ENCODE assay signal across 24 mouse cellular contexts in the genomic region with DNA sequence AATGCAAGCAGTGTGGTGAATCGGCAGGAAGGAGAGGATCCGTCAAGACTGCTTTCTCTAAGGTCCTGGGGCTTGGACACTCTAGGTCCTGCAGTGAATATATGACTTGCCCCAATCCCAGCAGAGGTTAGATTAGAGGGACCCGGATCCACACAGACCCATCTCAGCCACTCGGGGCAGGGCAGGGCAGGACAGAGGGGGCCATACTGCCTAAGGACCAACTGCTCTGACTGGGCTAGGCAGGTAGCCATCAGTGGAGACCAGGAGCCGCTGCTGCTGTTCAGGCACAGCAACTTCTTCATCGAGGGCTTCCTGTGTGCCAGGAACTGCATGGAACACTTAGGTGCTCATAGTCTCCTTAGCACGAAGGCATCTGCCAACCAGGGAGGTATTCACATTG. TPM values are rescaled to one million over a fixed set of nuclear protein-coding genes. Genes with fewer than 3 reads are reported as not detected.
DNase-seq lines count a peak whose midpoint lies in the region; ATAC-seq and TF ChIP-seq lines count a peak whose summit lies in the region.
"Had no signal": no experiment of that assay in that cellular context is flagged by ENCODE, and none has a peak within 500 bp of the region (broad histone marks: within the 10 kb centered on the region; RNA-seq: fewer than 3 reads in every experiment).

No protein-coding gene starts in this region.

- no peak overlapping the region for H3K9ac ChIP-seq in kidney, embryonic 16.5 days (replicated peaks; ENCODE audit: low read length)
- no peak overlapping the region for H3K9ac ChIP-seq in kidney, embryonic 14.5 days (ENCODE audit: low read depth, low read length)
- H3K9ac ChIP-seq in midbrain, embryonic 13.5 days (replicated peaks) = no peak overlapping the region
- no peak overlapping the region for H3K9ac ChIP-seq in forebrain, embryonic 12.5 days
- H3K9ac ChIP-seq: embryonic facial prominence, embryonic 12.5 days; hindbrain, embryonic 13.5 days had no signal

- peaks cover 71% of the 10 kb centered on the region for H3K4me1 ChIP-seq in heart, embryonic 10.5 days
- H3K4me1 ChIP-seq in kidney, embryonic 16.5 days (ENCODE audit: insufficient read depth, low read length) = peaks cover 4% of the 10 kb centered on the region
- H3K4me1 ChIP-seq in kidney, embryonic 14.5 days (ENCODE audit: control insufficient read depth, insufficient read depth, low read length) = peaks cover under 1% of the 10 kb centered on the region; the same call in 1 of the 2 replicates
- H3K4me1 ChIP-seq in midbrain, embryonic 10.5 days = peaks cover 13% of the 10 kb centered on the region; the same call in 1 of the 2 replicates
- H3K4me1 ChIP-seq in midbrain, embryonic 13.5 days (replicated peaks) = peaks cover 27% of the 10 kb centered on the region
- peaks cover 27% of the 10 kb centered on the region for H3K4me1 ChIP-seq in small intestine, adult 2 months (ENCODE audit: control insufficient read depth, insufficient read depth, insufficient read length, low read length)
- peaks cover 18% of the 10 kb centered on the region for H3K4me1 ChIP-seq in forebrain, embryonic 12.5 days
- H3K4me1 ChIP-seq: embryonic facial prominence, embryonic 12.5 days had no signal

- peak; percentile 57 for DNase-seq in heart, embryonic 10.5 days (ENCODE audit: low spot score)
- DNase-seq in heart, postnatal 14 days = no peak
- peak; percentile 8 for DNase-seq in midbrain, embryonic 10.5 days (ENCODE audit: low spot score)
- DNase-seq: cerebellum, adult 11 months; cerebellum, adult 8-10 months; cerebellum, postnatal 14 days; gastrocnemius, postnatal 14 days had no signal

- H3K27ac ChIP-seq in heart, embryonic 10.5 days = peak overlapping the region; percentile 65; the same call in 1 of the 2 replicates
- peak overlapping the region; percentile 58; the same call in 1 of the 2 replicates for H3K27ac ChIP-seq in kidney, embryonic 16.5 days (ENCODE audit: low read length)
- no peak overlapping the region for H3K27ac ChIP-seq in kidney, embryonic 14.5 days (ENCODE audit: low read depth, low read length)
- H3K27ac ChIP-seq in midbrain, embryonic 10.5 days (replicated peaks) = no peak overlapping the region
- no peak overlapping the region for H3K27ac ChIP-seq in midbrain, embryonic 13.5 days
- H3K27ac ChIP-seq in small intestine, adult 2 months (ENCODE audit: insufficient read depth, low read depth, low read length) = peak overlapping the region; percentile 79
- no peak overlapping the region for H3K27ac ChIP-seq in forebrain, embryonic 12.5 days
- H3K27ac ChIP-seq: embryonic facial prominence, embryonic 12.5 days; hindbrain, embryonic 13.5 days; hindbrain, postnatal 0 days had no signal

- no peaks in the 10 kb centered on the region for H3K36me3 ChIP-seq in heart, embryonic 10.5 days
- H3K36me3 ChIP-seq in kidney, embryonic 16.5 days (ENCODE audit: insufficient read depth, low read length) = no peaks in the 10 kb centered on the region
- 0 out of 2 replicates have a peak, but pooled peaks cover 3% of the 10 kb centered on the region for H3K36me3 ChIP-seq in kidney, embryonic 14.5 days (ENCODE audit: control insufficient read depth, insufficient read depth, low read length)
- H3K36me3 ChIP-seq in midbrain, embryonic 10.5 days = no peaks in the 10 kb centered on the region
- H3K36me3 ChIP-seq in midbrain, embryonic 13.5 days = no peaks in the 10 kb centered on the region
- H3K36me3 ChIP-seq in small intestine, adult 2 months (ENCODE audit: control insufficient read depth, insufficient read depth, low read length) = no peaks in the 10 kb centered on the region; the same call in 1 of the 2 replicates
- H3K36me3 ChIP-seq in forebrain, embryonic 12.5 days (replicated peaks) = no peaks in the 10 kb centered on the region
- H3K36me3 ChIP-seq: hindbrain, embryonic 13.5 days had no signal

- no peak for TF ChIP-seq CTCF in small intestine, adult 2 months (IDR thresholded peaks at IDR 0.05; ENCODE audit: extremely low read depth, insufficient read length, insufficient replicate concordance, low read depth, low read length)

- no peak for TF ChIP-seq POLR2A in small intestine, adult 2 months (IDR thresholded peaks at IDR 0.05; ENCODE audit: low read depth, low read length)

- H3K4me3 ChIP-seq in heart, embryonic 10.5 days = no peak overlapping the region
- H3K4me3 ChIP-seq in kidney, embryonic 16.5 days (ENCODE audit: low read length) = no peak overlapping the region
- H3K4me3 ChIP-seq in kidney, embryonic 14.5 days (ENCODE audit: low read length) = no peak overlapping the region
- H3K4me3 ChIP-seq in midbrain, embryonic 10.5 days = no peak overlapping the region
- H3K4me3 ChIP-seq in midbrain, embryonic 13.5 days (replicated peaks) = no peak overlapping the region
- no peak overlapping the region for H3K4me3 ChIP-seq in small intestine, adult 2 months (ENCODE audit: low read depth, low read length)
- H3K4me3 ChIP-seq in forebrain, embryonic 12.5 days (replicated peaks) = no peak overlapping the region
- H3K4me3 ChIP-seq: embryonic facial prominence, embryonic 12.5 days; hindbrain, embryonic 13.5 days had no signal

- 85% methylated on average over 7 of the region's 7 CpGs for WGBS in heart, embryonic 10.5 days
- WGBS in kidney, embryonic 16.5 days = 83% methylated on average over 7 of the region's 7 CpGs
- 76% methylated on average over 7 of the region's 7 CpGs for whole genome bisulfite sequencing in kidney, embryonic 14.5 days
- WGBS in midbrain, embryonic 10.5 days = 87% methylated on average over 7 of the region's 7 CpGs
- WGBS in midbrain, embryonic 13.5 days = 86% methylated on average over 7 of the region's 7 CpGs
- WGBS in small intestine, adult 2 months = 81% methylated on average over 7 of the region's 7 CpGs
- 85% methylated on average over 7 of the region's 7 CpGs for WGBS in forebrain, embryonic 12.5 days

- no peak overlapping the region for H3K4me2 ChIP-seq in kidney, embryonic 16.5 days (replicated peaks; ENCODE audit: low read depth, low read length)
- no peak overlapping the region for H3K4me2 ChIP-seq in kidney, embryonic 14.5 days (replicated peaks; ENCODE audit: low read depth, low read length)
- no peak overlapping the region for H3K4me2 ChIP-seq in midbrain, embryonic 13.5 days (replicated peaks)
- no peak overlapping the region for H3K4me2 ChIP-seq in forebrain, embryonic 12.5 days
- H3K4me2 ChIP-seq: embryonic facial prominence, embryonic 12.5 days; hindbrain, embryonic 13.5 days had no signal

- intact Hi-C loops in heart, postnatal 14 days (cut with DNase I) = loop anchor here (10.0 kb wide), 1 partner anchor 468 kb away; no protein-coding TSS in a partner anchor

- no peak for ATAC-seq in kidney, embryonic 16.5 days (ENCODE audit: low FRiP score, low TSS enrichment)
- ATAC-seq in kidney, embryonic 14.5 days (ENCODE audit: low FRiP score, low TSS enrichment) = no peak
- ATAC-seq in midbrain, embryonic 13.5 days = no peak
- ATAC-seq in forebrain, embryonic 12.5 days (ENCODE audit: low FRiP score) = no peak
- ATAC-seq: forebrain, embryonic 16.5 days; hindbrain, postnatal 0 days had no signal

- H3K27me3 ChIP-seq in heart, embryonic 10.5 days (ENCODE audit: insufficient read depth, poor library complexity, severe bottlenecking) = no peaks in the 10 kb centered on the region
- H3K27me3 ChIP-seq in kidney, embryonic 16.5 days (ENCODE audit: insufficient read depth, low read length) = no peaks in the 10 kb centered on the region
- H3K27me3 ChIP-seq in kidney, embryonic 14.5 days (ENCODE audit: control insufficient read depth, insufficient read depth, low read length) = no peaks in the 10 kb centered on the region
- H3K27me3 ChIP-seq in midbrain, embryonic 10.5 days (ENCODE audit: low read depth, poor library complexity, severe bottlenecking) = no peaks in the 10 kb centered on the region
- no peaks in the 10 kb centered on the region for H3K27me3 ChIP-seq in midbrain, embryonic 13.5 days
- no peaks in the 10 kb centered on the region for H3K27me3 ChIP-seq in small intestine, adult 2 months (ENCODE audit: control insufficient read depth, insufficient read depth, low read length)
- no peaks in the 10 kb centered on the region for H3K27me3 ChIP-seq in forebrain, embryonic 12.5 days
- H3K27me3 ChIP-seq: embryonic facial prominence, embryonic 12.5 days; hindbrain, embryonic 13.5 days had no signal

- H3K9me3 ChIP-seq in heart, embryonic 10.5 days = no peaks in the 10 kb centered on the region
- H3K9me3 ChIP-seq in kidney, embryonic 16.5 days (ENCODE audit: low read length) = no peaks in the 10 kb centered on the region
- no peaks in the 10 kb centered on the region for H3K9me3 ChIP-seq in kidney, embryonic 14.5 days (ENCODE audit: control insufficient read depth, low read length)
- no peaks in the 10 kb centered on the region for H3K9me3 ChIP-seq in midbrain, embryonic 10.5 days (replicated peaks)
- H3K9me3 ChIP-seq in midbrain, embryonic 13.5 days = no peaks in the 10 kb centered on the region
- H3K9me3 ChIP-seq in forebrain, embryonic 12.5 days = no peaks in the 10 kb centered on the region
- H3K9me3 ChIP-seq: embryonic facial prominence, embryonic 12.5 days; hindbrain, embryonic 13.5 days had no signal

RNA-seq across cellular contexts. Expression of gene Guca2a, which starts 0.8 kb away (rescaled TPM):
- 0.26 TPM in 1 of 2 replicates, not detected in the other for polyA plus RNA-seq in heart, embryonic 10.5 days (2016; fragmentation: Nextera tagmentation; extraction: Ambion mirVana)
- not detected for total RNA-seq in heart, postnatal 14 days (2021)
- 11.4 and 13.4 TPM in 2 replicates for polyA plus RNA-seq in kidney, embryonic 16.5 days (2015; fragmentation: Nextera tagmentation; extraction: Ambion mirVana)
- polyA plus RNA-seq in kidney, embryonic 14.5 days (2014; fragmentation: Nextera tagmentation; extraction: Ambion mirVana) = 4.1 and 5.0 TPM in 2 replicates
- not detected in 2 replicates for polyA plus RNA-seq in midbrain, embryonic 10.5 days (2016; fragmentation: Nextera tagmentation; extraction: Ambion mirVana)
- not detected in 2 replicates for polyA plus RNA-seq in midbrain, embryonic 13.5 days (2015; fragmentation: Nextera tagmentation; extraction: Ambion mirVana)
- polyA plus RNA-seq in small intestine, adult 2 months (2012; rRNA removed) = 58.4 and 1,324 TPM in 2 replicates
- not detected in 2 replicates for polyA plus RNA-seq in forebrain, embryonic 12.5 days (2016; fragmentation: Nextera tagmentation; extraction: Ambion mirVana)
- total RNA-seq: adrenal gland, postnatal 10 days; gastrocnemius, postnatal 14 days; heart, adult 8-10 months; hematopoietic stem cell, adult 5-6 weeks; hindbrain, postnatal 0 days; MEL had no signal
- polyA plus RNA-seq: cortical plate, adult 2 months; embryonic facial prominence, embryonic 12.5 days; forebrain, embryonic 11.5 days; forebrain, embryonic 16.5 days; frontal cortex, adult 2 months; hindbrain, embryonic 13.5 days; hindbrain, postnatal 0 days had no signal

RNA-seq across cellular contexts. Expression of gene Guca2b, which starts 22.0 kb away (rescaled TPM):
- polyA plus RNA-seq in heart, embryonic 10.5 days (2016; fragmentation: Nextera tagmentation; extraction: Ambion mirVana) = not detected in 2 replicates
- total RNA-seq in heart, postnatal 14 days (2021) = not detected
- 4.1 and 6.0 TPM in 2 replicates for polyA plus RNA-seq in kidney, embryonic 16.5 days (2015; fragmentation: Nextera tagmentation; extraction: Ambion mirVana)
- 1.3 and 1.8 TPM in 2 replicates for polyA plus RNA-seq in kidney, embryonic 14.5 days (2014; fragmentation: Nextera tagmentation; extraction: Ambion mirVana)
- polyA plus RNA-seq in midbrain, embryonic 10.5 days (2016; fragmentation: Nextera tagmentation; extraction: Ambion mirVana) = not detected in 2 replicates
- not detected in 2 replicates for polyA plus RNA-seq in midbrain, embryonic 13.5 days (2015; fragmentation: Nextera tagmentation; extraction: Ambion mirVana)
- 420 and 2,057 TPM in 2 replicates for polyA plus RNA-seq in small intestine, adult 2 months (2012; rRNA removed)
- polyA plus RNA-seq in forebrain, embryonic 12.5 days (2016; fragmentation: Nextera tagmentation; extraction: Ambion mirVana) = not detected in 2 replicates
- total RNA-seq: adrenal gland, postnatal 10 days; gastrocnemius, postnatal 14 days; hematopoietic stem cell, adult 5-6 weeks; hindbrain, postnatal 0 days; MEL had no signal
- polyA plus RNA-seq: C2C12; cortical plate, adult 2 months; embryonic facial prominence, embryonic 12.5 days; forebrain, embryonic 11.5 days; forebrain, embryonic 16.5 days; hindbrain, embryonic 13.5 days; hindbrain, postnatal 0 days had no signal

Comparison
In these comparisons a context has a peak if more than half of its experiments do, and no peak if none do; other contexts are left out.
1. DNase-seq: peak in heart, embryonic 10.5 days (single experiment) and midbrain, embryonic 10.5 days (single experiment); none in heart, postnatal 14 days (0 of 2).
2. H3K27ac ChIP-seq: peak in heart, embryonic 10.5 days (single experiment), kidney, embryonic 16.5 days (single experiment) and small intestine, adult 2 months (single experiment); none in kidney, embryonic 14.5 days (single experiment), midbrain, embryonic 10.5 days (single experiment), midbrain, embryonic 13.5 days (single experiment) and forebrain, embryonic 12.5 days (single experiment).
3. RNA of gene Guca2b, which starts 22.0 kb away (polyA plus RNA-seq): 420 to 2,057 TPM in small intestine, adult 2 months; 4.1 to 6.0 TPM in kidney, embryonic 16.5 days, 1.3 to 1.8 TPM in kidney, embryonic 14.5 days, not detected in heart, embryonic 10.5 days, not detected in midbrain, embryonic 10.5 days, not detected in midbrain, embryonic 13.5 days and not detected in forebrain, embryonic 12.5 days; every median in the first group is over 10 times any median in the second.